In genomic region chr14:51983855-51984246, GRCm38 (mm10) we compare ENCODE assay signal across 9 mouse cellular contexts. TPM values are rescaled to one million over a fixed set of nuclear protein-coding genes. Genes with fewer than 3 reads are reported as not detected.
DNase-seq lines count a peak whose midpoint lies in the region; ATAC-seq and TF ChIP-seq lines count a peak whose summit lies in the region.
"Had no signal": no experiment of that assay in that cellular context is flagged by ENCODE, and none has a peak within 500 bp of the region (broad histone marks: within the 10 kb centered on the region; RNA-seq: fewer than 3 reads in every experiment).

No protein-coding gene starts in this region.

- no peak for TF ChIP-seq POLR2A in cerebellum, adult 2 months (IDR thresholded peaks at IDR 0.05; ENCODE audit: borderline replicate concordance, insufficient read depth, low read length)
- no peak for TF ChIP-seq POLR2A in thymus, adult 2 months (IDR thresholded peaks at IDR 0.05; ENCODE audit: control insufficient read depth, extremely low read depth, insufficient read depth, low read length, poor library complexity)

- no peaks in the 10 kb centered on the region for H3K27me3 ChIP-seq in cerebellum, adult 2 months (ENCODE audit: control insufficient read depth, insufficient read depth, low read length)
- H3K27me3 ChIP-seq in thymus, adult 2 months (ENCODE audit: control insufficient read depth, insufficient read depth, low read length): no peaks in the 10 kb centered on the region
- no peaks in the 10 kb centered on the region for H3K27me3 ChIP-seq in liver, embryonic 14.5 days (ENCODE audit: control insufficient read depth, insufficient read depth, low read length)

- H3K27ac ChIP-seq in cerebellum, adult 2 months (ENCODE audit: insufficient read depth, low read length): no peak overlapping the region
- no peak overlapping the region for H3K27ac ChIP-seq in thymus, adult 2 months (ENCODE audit: control insufficient read depth, insufficient read depth, low read length)
- H3K27ac ChIP-seq in liver, embryonic 14.5 days: no peak overlapping the region

- H3K4me3 ChIP-seq in cerebellum, adult 2 months (replicated peaks; ENCODE audit: insufficient read depth, low read depth, low read length): peak overlapping the region; percentile 88
- peak overlapping the region; percentile 44 for H3K4me3 ChIP-seq in thymus, adult 2 months (ENCODE audit: control insufficient read depth, insufficient read depth, low read length)
- peak overlapping the region; percentile 64 to 66; a peak in 3 of 4 replicates for H3K4me3 ChIP-seq in liver, embryonic 14.5 days (ENCODE audit: insufficient read depth in 1 of 2, low read depth in 2 of 2, low read length in 2 of 2)

- 54% methylated on average over 10 of the region's 10 CpGs for WGBS in cerebellum, adult 2 months
- WGBS in thymus, adult 2 months: 10% methylated on average over 10 of the region's 10 CpGs
- 4% methylated on average over 10 of the region's 10 CpGs for WGBS in liver, embryonic 14.5 days (ENCODE audit: insufficient replicate concordance)

- H3K9me3 ChIP-seq in liver, embryonic 14.5 days (ENCODE audit: control insufficient read depth, low read length): no peaks in the 10 kb centered on the region

- ATAC-seq in liver, embryonic 14.5 days (ENCODE audit: insufficient read depth): no peak

- H3K36me3 ChIP-seq in thymus, adult 2 months (ENCODE audit: control insufficient read depth, insufficient read depth, low read length): no peaks in the 10 kb centered on the region
- H3K36me3 ChIP-seq in liver, embryonic 14.5 days (replicated peaks; ENCODE audit: control insufficient read depth, insufficient read depth, low read depth): no peaks in the 10 kb centered on the region

- peak overlapping the region; percentile 89 for H3K4me2 ChIP-seq in liver, embryonic 14.5 days (ENCODE audit: low read depth)

- TF ChIP-seq EP300 in liver, embryonic 14.5 days (IDR thresholded peaks at IDR 0.05; ENCODE audit: low read depth): no peak

- H3K9ac ChIP-seq in liver, embryonic 14.5 days (replicated peaks): peak overlapping the region; percentile 62

- DNase-seq in cerebellum, adult 2 months: no peak
- no peak for DNase-seq in cerebellum, adult 8-10 months
- no peak for DNase-seq in thymus, adult 2 months
- DNase-seq in thymus, adult 18-20 months: no peak
- no peak for DNase-seq in liver, embryonic 14.5 days (ENCODE audit: low read depth in 3 of 3, low spot score in 3 of 3)
- DNase-seq in right cerebral cortex, postnatal 14 days: no peak
- DNase-seq in adrenal gland, adult (ENCODE audit: inconsistent age in 2 of 2, low spot score in 1 of 2): no peak
- DNase-seq in cerebellum, postnatal 10 days: no peak

- no peak for TF ChIP-seq CTCF in cerebellum, adult 2 months (IDR thresholded peaks at IDR 0.05; ENCODE audit: borderline replicate concordance, insufficient read depth, low read depth, low read length)
- no peak for TF ChIP-seq CTCF in thymus, adult 2 months (IDR thresholded peaks at IDR 0.05; ENCODE audit: borderline replicate concordance, control insufficient read depth, extremely low read depth, insufficient read depth, low read length, poor library complexity)
- no peak for TF ChIP-seq CTCF in liver, embryonic 14.5 days (IDR thresholded peaks at IDR 0.05; ENCODE audit: low read depth)

- no peaks in the 10 kb centered on the region for H3K4me1 ChIP-seq in cerebellum, adult 2 months (ENCODE audit: control insufficient read depth, insufficient read depth, low read length)
- H3K4me1 ChIP-seq in thymus, adult 2 months (replicated peaks; ENCODE audit: control insufficient read depth, insufficient read depth, low read length): peaks cover 24% of the 10 kb centered on the region
- peaks cover 29 to 32% of the 10 kb centered on the region in 2 experiments for H3K4me1 ChIP-seq in liver, embryonic 14.5 days (replicated peaks; ENCODE audit: control insufficient read depth in 2 of 2, insufficient read depth in 2 of 2, low read length in 1 of 2)

RNA-seq across cellular contexts. Expression of gene Arhgef40, which starts 0.7 kb away (rescaled TPM):
- polyA plus RNA-seq in cerebellum, adult 2 months (2012; rRNA removed): 44.1 and 48.0 TPM in 2 replicates
- 55.2 and 62.3 TPM in 2 replicates for polyA plus RNA-seq in thymus, adult 2 months (2012; rRNA removed)
- polyA plus RNA-seq in liver, embryonic 14.5 days (2012; rRNA removed): 14.1 and 15.3 TPM in 2 replicates
- polyA plus RNA-seq in liver, embryonic 14.5 days (2014; fragmentation: Nextera tagmentation; extraction: Ambion mirVana): 9.4 and 16.5 TPM in 2 replicates

RNA-seq across cellular contexts. Expression of gene Tmem253, which starts 31.6 kb away (rescaled TPM):
- polyA plus RNA-seq in cerebellum, adult 2 months (2012; rRNA removed): 2.0 and 2.4 TPM in 2 replicates
- 2.9 TPM in 2 replicates for polyA plus RNA-seq in thymus, adult 2 months (2012; rRNA removed)
- 0.06 and 0.08 TPM in 2 replicates for polyA plus RNA-seq in liver, embryonic 14.5 days (2012; rRNA removed)
- polyA plus RNA-seq in liver, embryonic 14.5 days (2014; fragmentation: Nextera tagmentation; extraction: Ambion mirVana): 0.24 TPM in 1 of 2 replicates, not detected in the other

RNA-seq across cellular contexts. Expression of gene Zfp219, which starts 36.7 kb away (rescaled TPM):
- polyA plus RNA-seq in cerebellum, adult 2 months (2012; rRNA removed): 184 and 188 TPM in 2 replicates
- polyA plus RNA-seq in thymus, adult 2 months (2012; rRNA removed): 253 and 269 TPM in 2 replicates
- polyA plus RNA-seq in liver, embryonic 14.5 days (2012; rRNA removed): 9.7 and 10.4 TPM in 2 replicates
- 7.4 and 9.8 TPM in 2 replicates for polyA plus RNA-seq in liver, embryonic 14.5 days (2014; fragmentation: Nextera tagmentation; extraction: Ambion mirVana)

RNA-seq across cellular contexts. Expression of gene Olfr221, which starts 58.4 kb away (rescaled TPM):
- polyA plus RNA-seq in cerebellum, adult 2 months (2012; rRNA removed): 0.03 and 0.10 TPM in 2 replicates
- not detected in 2 replicates for polyA plus RNA-seq in thymus, adult 2 months (2012; rRNA removed)
- polyA plus RNA-seq in liver, embryonic 14.5 days (2012; rRNA removed): not detected in 2 replicates
- polyA plus RNA-seq in liver, embryonic 14.5 days (2014; fragmentation: Nextera tagmentation; extraction: Ambion mirVana): not detected in 2 replicates
- polyA plus RNA-seq: liver, adult 2 months had no signal

Comparison
In these comparisons a context has a peak if more than half of its experiments do, and no peak if none do; other contexts are left out.
1. RNA of gene Zfp219, which starts 36.7 kb away (polyA plus RNA-seq): 253 to 269 TPM in thymus, adult 2 months and 184 to 188 TPM in cerebellum, adult 2 months; 7.4 to 10.4 TPM in liver, embryonic 14.5 days; every median in the first group is over 10 times any median in the second.
2. Peak in every context shown above with its lines, with median percentiles within 50 percentile points of each other: H3K4me3 ChIP-seq.